Comparison of ENCODE assay signal across 29 mouse cellular contexts in the genomic region with DNA sequence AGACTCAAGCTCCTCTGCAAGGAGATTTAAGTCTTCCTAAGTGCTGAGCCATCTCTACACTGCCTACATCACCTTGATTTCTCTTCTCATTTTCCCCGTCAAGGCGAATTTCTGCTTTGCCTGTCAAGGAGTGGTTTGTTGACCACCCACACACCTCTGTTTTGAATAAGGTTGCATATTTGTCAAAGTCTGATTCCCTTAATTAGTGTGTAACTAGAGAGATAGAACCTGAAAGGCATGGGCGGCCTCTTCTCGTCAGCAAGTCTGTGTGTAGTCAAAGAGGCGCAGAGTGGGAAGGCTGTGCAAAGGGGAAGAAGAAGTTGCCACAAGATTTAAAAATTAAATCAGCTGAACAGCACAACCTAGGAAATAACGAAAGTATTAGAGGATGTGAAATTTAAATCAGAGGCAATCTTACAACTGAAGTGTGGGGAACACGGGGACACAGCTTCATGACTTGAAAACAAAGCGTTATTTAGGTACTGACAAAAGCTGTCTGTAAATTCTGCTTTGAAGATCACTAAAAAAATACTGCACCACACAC. TPM values are rescaled to one million over a fixed set of nuclear protein-coding genes. Genes with fewer than 3 reads are reported as not detected.
DNase-seq lines count a peak whose midpoint lies in the region; ATAC-seq lines count a peak whose summit lies in the region.
"Had no signal": no experiment of that assay in that cellular context is flagged by ENCODE, and none has a peak within 500 bp of the region (broad histone marks: within the 10 kb centered on the region; RNA-seq: fewer than 3 reads in every experiment).

No protein-coding gene starts in this region.

- intact Hi-C loops in left cerebral cortex, postnatal 4 days (cut with DNase I) = no loop called here

- no peak overlapping the region for H3K4me2 ChIP-seq in forebrain, embryonic 11.5 days (ENCODE audit: low read depth, low read length, severe bottlenecking)
- H3K4me2 ChIP-seq: embryonic facial prominence, embryonic 13.5 days; forebrain, embryonic 13.5 days; hindbrain, embryonic 15.5 days; limb, embryonic 12.5 days; liver, embryonic 11.5 days; midbrain, embryonic 12.5 days had no signal

- DNase-seq in left cerebral cortex, adult 18-20 months (ENCODE audit: low spot score in 2 of 2) = peak; percentile 4 to 32
- DNase-seq in left cerebral cortex, postnatal 4 days = no peak
- no peak for DNase-seq in gastrocnemius, adult 18-20 months (ENCODE audit: low spot score)
- no peak for DNase-seq in kidney, postnatal 36 days
- no peak for DNase-seq in forebrain, embryonic 11.5 days (ENCODE audit: low spot score)
- DNase-seq: cerebellum, adult 11-12 months; cerebellum, postnatal 14 days; embryo, embryonic 11 days; heart, postnatal 4 days; kidney, adult 2 months; kidney, postnatal 10 days; liver, postnatal 0 days had no signal

- H3K27ac ChIP-seq in forebrain, embryonic 11.5 days (ENCODE audit: low read depth, low read length) = no peak overlapping the region
- H3K27ac ChIP-seq: embryonic facial prominence, embryonic 13.5 days; forebrain, embryonic 13.5 days; hindbrain, embryonic 15.5 days; layer of hippocampus, adult 2 months; limb, embryonic 12.5 days; macrophage; midbrain, embryonic 12.5 days; stomach, postnatal 0 days had no signal

- no peaks in the 10 kb centered on the region for H3K9me3 ChIP-seq in forebrain, embryonic 11.5 days (ENCODE audit: control insufficient read depth, low read length)
- H3K9me3 ChIP-seq: embryonic facial prominence, embryonic 13.5 days; forebrain, embryonic 13.5 days; hindbrain, embryonic 15.5 days; limb, embryonic 12.5 days; midbrain, embryonic 12.5 days had no signal

- no peaks in the 10 kb centered on the region for H3K27me3 ChIP-seq in forebrain, embryonic 11.5 days (ENCODE audit: control insufficient read depth, insufficient read depth, low read length)
- H3K27me3 ChIP-seq: embryonic facial prominence, embryonic 13.5 days; forebrain, embryonic 13.5 days; hindbrain, embryonic 15.5 days; limb, embryonic 12.5 days; midbrain, embryonic 12.5 days; Patski had no signal

- no peak overlapping the region for H3K9ac ChIP-seq in forebrain, embryonic 11.5 days (ENCODE audit: low read length)
- H3K9ac ChIP-seq: embryonic facial prominence, embryonic 13.5 days; forebrain, embryonic 13.5 days; hindbrain, embryonic 15.5 days; limb, embryonic 12.5 days; liver, postnatal 0 days; midbrain, embryonic 12.5 days had no signal

- no peaks in the 10 kb centered on the region for H3K36me3 ChIP-seq in forebrain, embryonic 11.5 days (ENCODE audit: control insufficient read depth, insufficient read depth, low read length)
- H3K36me3 ChIP-seq: embryonic facial prominence, embryonic 13.5 days; hindbrain, embryonic 15.5 days; limb, embryonic 12.5 days; midbrain, embryonic 12.5 days had no signal

- no peak overlapping the region for H3K4me3 ChIP-seq in forebrain, embryonic 11.5 days (ENCODE audit: low read depth, low read length)
- H3K4me3 ChIP-seq: embryonic facial prominence, embryonic 13.5 days; erythroblast, embryonic 14.5 days; forebrain, embryonic 13.5 days; hindbrain, embryonic 15.5 days; layer of hippocampus, adult 2 months; limb, embryonic 12.5 days; midbrain, embryonic 12.5 days had no signal

- peak; percentile 36 to 48; a peak in 1 of 4 replicates for ATAC-seq in hematopoietic stem cell, adult 5-6 weeks (replicated peaks in 1 of 2; ENCODE audit: insufficient read depth in 1 of 2, low FRiP score in 2 of 2, low TSS enrichment in 1 of 2, low read depth in 1 of 2, poor library complexity in 2 of 2, severe bottlenecking in 2 of 2)
- ATAC-seq in megakaryocyte progenitor cell, adult 5-6 weeks (replicated peaks; ENCODE audit: poor library complexity) = peak; percentile 77
- no peak for ATAC-seq in forebrain, embryonic 11.5 days (replicated peaks; ENCODE audit: low FRiP score)
- ATAC-seq: forebrain, embryonic 13.5 days; liver, postnatal 0 days; lung, postnatal 0 days; Patski had no signal

- H3K4me1 ChIP-seq in forebrain, embryonic 11.5 days (replicated peaks; ENCODE audit: control insufficient read depth, insufficient read depth, low read length) = no peaks in the 10 kb centered on the region
- H3K4me1 ChIP-seq: embryonic facial prominence, embryonic 13.5 days; forebrain, embryonic 13.5 days; hindbrain, embryonic 15.5 days; limb, embryonic 12.5 days; midbrain, embryonic 12.5 days had no signal

- 82% methylated on average over 8 of the region's 8 CpGs for WGBS in forebrain, embryonic 11.5 days

RNA-seq across cellular contexts. Expression of gene Arpp21, which starts 36.8 kb away (rescaled TPM):
- total RNA-seq in left cerebral cortex, adult 18-20 months (2021) = 100 to 1,000 TPM; 673 to 751 TPM
- 100 to 1,000 TPM; 459 to 577 TPM for total RNA-seq in left cerebral cortex, postnatal 4 days (2021)
- total RNA-seq in hematopoietic stem cell, adult 5-6 weeks (2017) = 11.2 and 17.6 TPM in 2 replicates
- 0.10 and 0.79 TPM in 2 replicates for total RNA-seq in megakaryocyte progenitor cell, adult 5-6 weeks (2015)
- total RNA-seq in megakaryocyte progenitor cell, adult 5-6 weeks (2017) = 0.46 and 1.4 TPM in 2 replicates
- 10 to 100 TPM in 1 of 2 experiments, 1 to 10 TPM in 1; 6.8 to 10.7 TPM for total RNA-seq in gastrocnemius, adult 18-20 months (2021)
- 1.5 and 2.1 TPM in 2 replicates for polyA plus RNA-seq in forebrain, embryonic 11.5 days (2014; fragmentation: Nextera tagmentation; extraction: Ambion mirVana)
- total RNA-seq: adrenal gland, adult 18-20 months; monocyte, adult 5-6 weeks had no signal
- polyA plus RNA-seq: lung, postnatal 0 days; Patski; urinary bladder, adult 2 months had no signal

Comparison
In these comparisons a context has a peak if more than half of its experiments do, and no peak if none do; other contexts are left out.
1. DNase-seq: peak in left cerebral cortex, adult 18-20 months (2 of 2); none in left cerebral cortex, postnatal 4 days (single experiment), gastrocnemius, adult 18-20 months (single experiment), kidney, postnatal 36 days (0 of 2) and forebrain, embryonic 11.5 days (single experiment).
2. RNA of gene Arpp21, which starts 36.8 kb away (total RNA-seq): 673 to 751 TPM in left cerebral cortex, adult 18-20 months and 459 to 577 TPM in left cerebral cortex, postnatal 4 days; 11.2 to 17.6 TPM in hematopoietic stem cell, adult 5-6 weeks, 6.8 to 10.7 TPM in gastrocnemius, adult 18-20 months and 0.10 to 1.4 TPM in megakaryocyte progenitor cell, adult 5-6 weeks; every median in the first group is over 10 times any median in the second.